Mouse (Mus musculus) CH12F3 (cell line): Measurements from ENCODE around the gene Hpse2.

Source experiments
- in situ Hi-C: fragments of 300-500 bp; cut with MboI; formaldehyde crosslinking; loops from 2 replicates; pipeline ENCODE4 v1.14.3; 2020; ENCODE audit warnings: low sequenced_read_pairs

The Hpse2 gene

DNA sequence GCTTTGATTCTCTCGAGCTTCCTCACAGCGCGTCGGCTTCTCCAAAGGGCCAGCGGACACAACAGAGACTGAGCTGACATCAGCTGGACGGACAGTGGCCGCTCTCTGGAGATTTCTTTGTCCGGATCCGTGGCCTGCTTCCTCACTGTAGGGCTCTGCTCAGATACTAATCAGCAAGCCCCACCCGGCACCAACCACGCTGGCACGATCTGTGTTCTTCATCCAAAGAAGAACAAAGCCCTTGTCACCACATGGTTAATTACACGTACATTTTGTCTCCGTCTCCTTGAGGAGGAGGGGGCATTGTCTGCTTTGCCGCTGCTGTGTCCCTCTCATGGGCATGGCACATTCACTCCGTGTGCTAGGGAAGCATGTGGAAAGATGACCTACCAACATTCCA, 644.9 kb downstream of the Hpse2 start:
- in situ Hi-C loops = no loop called here

DNA sequence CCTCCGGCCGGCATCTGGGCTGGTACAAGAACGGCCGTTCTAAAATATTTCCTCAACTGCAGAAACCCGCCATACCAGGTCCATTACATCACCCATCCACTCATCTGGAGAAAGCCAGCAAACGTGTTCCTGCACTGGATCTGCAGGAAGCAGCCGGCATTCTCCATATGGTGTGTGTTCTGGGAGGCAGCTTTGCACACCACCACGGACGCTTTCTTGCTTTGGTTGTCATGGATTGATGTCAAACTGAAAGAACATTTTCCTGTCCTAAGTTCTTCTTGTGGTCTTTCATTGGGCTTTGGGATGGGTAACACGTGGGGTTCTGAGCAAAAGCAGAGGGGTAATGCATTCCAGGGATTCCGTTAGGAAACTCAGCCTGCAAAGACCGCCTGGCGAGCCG, 646.3 kb downstream of the Hpse2 start:
- in situ Hi-C loops = no loop called here

DNA sequence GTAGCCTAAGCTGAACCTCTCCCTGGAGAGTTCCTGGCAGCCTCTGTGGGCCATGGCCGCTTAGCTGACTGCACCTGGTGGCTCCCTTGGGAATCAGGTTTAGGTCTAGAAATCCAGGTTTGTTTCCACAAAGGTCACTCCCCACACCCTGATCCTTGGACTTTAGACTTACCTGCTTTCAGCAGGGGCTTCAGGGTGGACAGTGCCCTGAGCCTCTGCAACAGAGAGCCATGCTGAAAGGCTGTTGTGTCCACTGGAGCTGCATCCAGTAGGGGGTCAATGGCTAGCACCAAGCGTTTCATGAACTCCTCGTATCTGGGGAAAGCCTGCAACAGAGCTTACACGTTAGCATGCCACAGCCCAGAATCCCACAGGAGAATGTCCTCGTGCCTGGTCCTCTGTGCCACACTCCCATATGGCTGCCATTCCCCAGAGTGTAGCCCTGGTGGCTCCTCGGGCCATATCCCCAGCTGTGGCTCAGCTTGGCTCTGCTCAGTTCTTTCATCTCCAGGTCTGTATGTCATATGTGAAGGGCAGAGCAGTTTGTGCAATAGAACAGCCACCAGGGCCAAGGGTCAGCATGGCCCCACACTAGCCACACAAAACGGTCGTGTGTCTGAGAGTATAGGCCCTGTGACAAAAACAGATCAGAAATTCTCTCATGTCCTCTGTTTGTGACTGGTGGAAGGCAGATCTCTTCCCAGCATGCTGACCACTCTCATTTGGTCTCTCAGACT, 647.8 kb downstream of the Hpse2 start:
- in situ Hi-C loops = no loop called here

GRCm38 (mm10) chr19:42739734-42740133, 648.4 kb downstream of the Hpse2 start:
- in situ Hi-C loops = no loop called here

DNA sequence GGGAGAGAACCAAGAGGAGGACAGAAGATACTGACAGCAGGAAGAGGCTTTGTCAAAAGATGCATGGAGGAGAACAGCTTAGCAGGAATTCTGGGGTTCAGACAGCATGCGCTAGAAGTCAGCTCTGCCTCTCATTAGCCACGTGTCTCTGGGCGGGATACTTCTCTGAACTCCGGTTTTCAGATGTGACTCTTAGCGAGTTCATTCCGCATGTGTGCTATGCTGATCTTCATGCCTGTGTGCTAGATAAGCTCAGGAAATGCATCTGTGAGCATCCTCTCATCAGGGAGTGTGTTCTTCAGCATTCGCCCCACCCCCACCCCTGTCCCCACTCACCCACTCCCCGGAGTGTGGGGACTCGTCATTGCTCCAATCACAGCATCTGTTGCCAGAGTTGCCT, 650.4 kb downstream of the Hpse2 start:
- in situ Hi-C loops = no loop called here
